Mouse (Mus musculus): ENCODE data around the gene Gm28035.

- TF ChIP-seq GATA1 (IDR thresholded peaks at IDR 0.05; ENCODE audit: borderline replicate concordance, low read length) (no peak), FLI1 (IDR thresholded peaks at IDR 0.05; ENCODE audit: low read length) (no peak)
These were observed 29.0 kb downstream of the Gm28035 start for GRCm38 (mm10) chr2:30269241-30269990.
